Mouse (Mus musculus): ENCODE measurements around the gene Enox1.
"Not testable (repeated sequence)": the region's sequence is repeated elsewhere in the genome, so short reads cannot be mapped to it uniquely, and the experiment has no call there.

Enox1 gene

DNA sequence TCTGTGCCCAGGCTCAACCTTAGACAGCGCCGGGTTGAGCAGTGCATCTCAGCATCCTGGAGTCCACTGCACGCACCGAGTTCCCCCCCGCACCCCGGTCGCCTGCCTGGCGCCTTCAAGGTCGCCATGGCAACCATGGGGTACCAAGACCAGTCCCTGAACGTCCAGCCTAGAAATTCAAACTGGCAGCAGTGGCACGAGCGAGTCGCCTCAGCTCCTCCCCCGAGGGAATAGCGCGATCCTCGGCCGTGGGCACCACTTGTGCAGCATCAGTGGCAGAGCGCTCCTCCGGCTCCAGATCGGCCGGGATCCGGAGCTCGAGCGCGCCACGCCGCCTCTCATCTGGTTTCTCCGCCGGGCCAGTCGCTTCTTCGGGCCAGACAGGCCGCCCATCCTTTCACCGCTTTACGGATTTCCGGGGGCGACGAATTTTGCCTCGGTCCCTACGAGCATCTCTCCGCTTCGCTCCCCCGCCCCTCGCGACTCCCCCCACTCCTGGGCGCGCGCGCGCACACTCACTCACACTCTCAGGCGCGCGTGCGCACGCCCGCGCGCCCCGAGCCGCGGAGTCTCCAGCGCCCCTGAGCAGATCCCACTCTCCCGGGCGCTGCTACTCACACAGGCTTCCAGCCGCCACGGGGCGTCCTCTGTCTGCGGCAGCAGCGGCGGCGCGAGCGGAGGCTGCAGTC lies at the start of gene Enox1:
Gene Enox1, plus strand, starts transcription at position 542 of the 689 bp plus-strand sequence.
- peak; percentile 81 for DNase-seq (ENCODE audit: low read depth, low spot score)

- DNase-seq (ENCODE audit: low read depth, low spot score): not testable (repeated sequence)
Measured at GRCm38 (mm10) chr14:77110622-77111021, 45.9 kb upstream of the Enox1 start.

GRCm38 (mm10) chr14:77130612-77131011 lies 26.0 kb upstream of the Enox1 start:
- no peak for DNase-seq (ENCODE audit: low read depth, low spot score)

DNA sequence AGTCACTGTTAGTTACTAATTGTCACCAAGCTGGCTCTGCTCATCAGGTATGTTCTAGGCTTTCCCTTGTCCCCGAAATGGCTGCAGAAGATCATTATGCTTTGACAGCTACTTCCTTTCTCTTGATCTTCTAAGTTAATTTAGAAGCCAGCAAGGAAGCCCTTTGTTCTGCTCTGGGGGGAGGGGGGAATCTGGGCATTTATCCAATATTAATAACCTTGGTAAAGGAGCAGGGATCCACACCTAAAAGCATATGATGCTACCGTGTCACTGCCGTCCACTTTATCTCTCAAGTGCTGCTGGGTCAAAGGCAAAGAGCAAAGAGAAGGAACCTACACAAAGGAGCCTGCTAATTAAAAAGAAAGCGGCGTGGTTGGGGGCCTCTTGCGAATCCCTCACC lies 19.6 kb upstream of the Enox1 start:
- DNase-seq (ENCODE audit: low read depth, low spot score): no peak

DNA sequence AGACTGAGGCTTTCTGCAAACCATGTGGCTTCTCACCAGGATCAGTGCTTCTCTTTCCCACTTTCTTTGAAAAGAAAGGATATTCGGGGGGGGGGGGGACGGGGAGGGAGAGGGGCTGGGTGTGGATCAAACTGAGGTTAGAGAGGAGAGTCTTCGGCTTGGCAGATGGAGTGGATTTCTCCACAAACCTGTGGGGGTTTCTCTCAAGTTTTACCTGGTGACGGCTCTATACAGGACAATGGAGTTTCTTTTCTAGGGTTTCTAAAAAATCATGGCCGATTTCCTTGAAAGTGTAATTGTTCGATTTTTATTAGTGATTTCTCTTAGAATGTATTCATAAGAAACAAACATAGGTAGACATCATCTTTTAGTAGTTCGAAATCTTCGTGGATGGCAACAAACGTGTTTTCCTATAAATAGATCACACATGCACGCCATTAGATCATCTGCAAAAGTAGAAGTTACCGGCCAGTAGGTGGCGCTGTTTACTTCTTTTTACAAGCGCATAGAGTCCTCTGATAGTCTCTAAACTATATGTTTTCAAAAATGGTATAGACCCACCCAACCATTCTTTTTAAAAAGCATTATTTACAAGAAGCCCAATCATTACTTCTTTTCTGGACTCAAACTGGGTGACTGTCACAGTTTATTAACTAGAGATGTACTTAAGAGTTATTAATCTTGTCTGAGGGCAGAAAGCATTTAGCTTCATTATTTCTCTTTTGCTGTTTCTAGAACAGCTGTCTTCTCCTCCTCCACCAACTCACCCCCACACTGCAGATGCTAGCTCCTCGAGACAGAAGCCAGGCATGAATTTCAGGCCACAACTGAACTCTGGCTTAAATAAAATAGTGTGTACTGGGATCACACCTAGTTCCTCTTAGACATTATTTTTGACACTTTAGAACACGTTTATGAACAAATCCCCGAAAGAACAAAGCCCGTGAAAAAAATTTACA lies 15.0 kb upstream of the Enox1 start:
- DNase-seq (ENCODE audit: low read depth, low spot score): peak; percentile 78

DNA sequence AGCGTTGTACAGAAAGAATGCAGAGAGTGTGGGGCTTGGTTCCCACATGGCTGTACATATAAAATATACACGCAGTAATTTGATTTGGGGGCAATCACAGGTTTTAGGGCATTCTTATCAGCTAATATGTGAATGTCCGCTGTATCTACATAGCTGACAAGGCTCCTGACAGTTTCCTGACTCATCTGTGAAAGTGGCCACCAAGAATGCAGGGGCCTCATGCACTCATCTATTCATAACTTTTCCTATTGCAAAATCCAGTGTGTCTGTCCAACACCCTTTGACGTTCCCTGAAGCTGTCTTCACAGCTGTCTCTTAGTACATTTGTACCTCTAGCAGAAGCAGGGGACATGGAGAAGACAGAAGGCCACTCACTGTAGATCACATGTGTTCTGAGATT lies 11.5 kb upstream of the Enox1 start:
- DNase-seq (ENCODE audit: low read depth, low spot score): no peak

DNA sequence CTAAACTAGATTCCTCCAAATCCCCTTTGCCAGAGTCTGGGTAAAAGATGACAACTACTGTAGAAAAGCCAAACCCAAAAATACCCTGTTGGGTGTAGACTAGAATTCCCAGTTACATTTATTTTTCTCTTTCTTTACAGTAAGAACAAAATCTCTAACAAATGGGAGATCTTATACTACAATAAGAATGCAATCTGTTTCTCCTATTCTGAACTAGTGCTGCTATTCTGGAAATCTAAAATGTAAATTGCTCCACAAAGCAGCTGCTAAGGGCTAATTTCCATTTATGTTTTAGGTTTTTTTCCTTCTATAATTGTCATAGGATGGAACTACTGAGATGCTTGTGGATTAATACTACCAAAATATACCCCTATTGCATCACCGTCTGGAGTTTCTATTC lies 8.9 kb upstream of the Enox1 start:
- no peak for DNase-seq (ENCODE audit: low read depth, low spot score)

DNA sequence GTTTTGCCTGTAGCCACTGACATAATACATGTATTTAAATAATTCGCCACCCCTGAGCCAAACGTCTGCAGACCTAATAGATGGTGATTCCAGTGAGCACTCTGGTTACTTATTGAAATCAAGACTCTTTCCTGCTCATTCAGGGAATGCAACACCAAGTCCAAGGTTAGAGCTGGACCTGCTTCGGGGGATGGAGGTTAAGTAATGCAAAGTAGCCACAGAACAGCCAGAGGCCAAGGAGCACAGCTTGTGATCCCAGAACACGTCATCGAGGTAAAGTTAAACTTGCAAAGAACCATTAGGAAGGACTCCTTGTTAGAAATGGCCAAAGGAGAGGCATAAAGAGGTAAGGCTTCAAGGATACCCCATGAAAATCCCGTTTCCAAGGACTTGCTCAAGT lies 6.0 kb upstream of the Enox1 start:
- DNase-seq (ENCODE audit: low read depth, low spot score): peak; percentile 38

DNA sequence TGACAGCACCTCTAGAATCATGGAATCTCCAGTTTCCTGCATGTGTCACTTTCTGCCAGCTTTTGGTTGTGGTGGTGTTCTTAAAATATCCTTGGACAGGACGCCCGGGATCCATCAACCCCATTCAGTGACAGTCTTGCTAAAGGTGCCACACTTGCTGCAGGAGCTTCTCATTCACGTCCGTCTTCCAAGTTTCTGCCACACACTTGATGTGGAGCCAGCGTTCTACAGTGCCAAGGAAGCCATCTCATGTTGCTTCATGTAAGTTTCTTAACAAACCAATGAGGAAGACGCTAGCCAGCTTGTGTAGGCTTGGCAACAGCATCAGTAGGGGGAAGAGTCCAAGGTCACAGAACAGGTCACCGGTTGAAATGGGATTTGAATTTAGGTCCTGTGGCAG lies 5.1 kb upstream of the Enox1 start:
- DNase-seq (ENCODE audit: low read depth, low spot score): no peak

DNA sequence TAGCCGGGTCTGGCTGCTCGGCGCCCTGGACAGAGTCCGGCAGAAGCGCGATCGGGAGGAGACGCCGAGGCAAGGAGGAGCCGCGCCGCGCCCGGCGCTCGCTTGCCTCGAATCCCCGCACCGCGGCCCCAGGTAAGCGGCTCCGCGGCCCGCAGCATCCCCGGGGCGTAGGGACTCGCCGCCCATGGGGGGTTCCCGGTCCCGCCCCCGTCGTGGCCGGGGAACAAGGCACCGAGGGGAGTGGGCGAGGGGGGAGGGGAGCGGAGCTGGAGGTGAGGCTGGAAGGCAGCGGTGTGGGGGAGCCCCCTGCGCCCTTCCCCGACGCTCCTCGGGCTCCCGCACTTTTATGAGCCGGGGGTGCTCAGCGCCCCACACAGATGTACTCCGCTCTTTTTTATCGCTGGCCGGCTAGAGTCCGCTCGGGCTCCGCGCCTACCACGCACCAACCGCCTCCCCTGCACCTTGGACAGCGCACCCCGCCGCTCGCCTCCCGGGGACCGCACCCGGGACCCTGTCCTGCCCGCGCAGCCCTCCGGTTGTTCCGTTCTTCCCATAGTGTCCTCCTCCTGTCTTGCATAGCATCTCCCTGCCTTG lies 445 bp downstream of the Enox1 start:
- peak; percentile 11 for DNase-seq (ENCODE audit: low read depth, low spot score)

DNA sequence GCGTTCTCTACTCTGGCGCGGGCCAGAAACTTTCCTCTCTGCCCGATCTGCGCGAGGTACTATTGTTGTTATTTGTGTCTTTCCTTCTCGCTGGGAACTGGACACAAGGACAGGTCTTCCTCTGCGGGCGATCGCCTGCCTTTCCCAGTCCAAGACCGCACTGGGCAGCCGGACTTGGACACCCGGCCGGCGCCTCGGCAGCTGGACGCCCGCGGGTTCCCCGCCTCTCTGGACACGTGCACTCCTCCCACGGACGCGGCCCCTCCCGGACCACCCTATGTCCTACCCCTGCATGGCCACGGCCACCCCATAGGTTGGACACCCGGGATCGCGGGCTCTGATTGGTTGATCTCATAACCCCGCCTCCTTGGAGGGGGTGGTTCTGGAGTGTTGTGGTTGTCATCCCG lies 945 bp downstream of the Enox1 start:
- DNase-seq (ENCODE audit: low read depth, low spot score): peak; percentile 52

DNA sequence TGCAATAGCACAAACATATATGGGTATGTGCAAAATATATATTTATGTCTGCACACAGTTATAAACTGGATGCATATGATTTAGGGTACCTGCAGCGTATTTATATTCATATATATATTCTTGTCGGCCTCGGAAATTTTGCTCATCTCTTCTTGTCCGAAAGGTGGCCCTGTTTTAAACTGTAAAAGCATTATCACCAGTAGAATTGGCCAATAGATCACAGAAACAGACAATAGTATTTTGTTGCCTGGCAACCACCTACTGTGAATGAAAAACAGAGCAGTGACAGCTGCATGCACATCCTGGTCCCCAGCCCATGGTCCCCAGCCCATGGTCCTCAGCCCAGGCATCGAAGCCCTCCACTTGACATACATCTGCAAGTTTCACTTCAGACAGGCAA lies 2.8 kb downstream of the Enox1 start:
- DNase-seq (ENCODE audit: low read depth, low spot score): no peak

DNA sequence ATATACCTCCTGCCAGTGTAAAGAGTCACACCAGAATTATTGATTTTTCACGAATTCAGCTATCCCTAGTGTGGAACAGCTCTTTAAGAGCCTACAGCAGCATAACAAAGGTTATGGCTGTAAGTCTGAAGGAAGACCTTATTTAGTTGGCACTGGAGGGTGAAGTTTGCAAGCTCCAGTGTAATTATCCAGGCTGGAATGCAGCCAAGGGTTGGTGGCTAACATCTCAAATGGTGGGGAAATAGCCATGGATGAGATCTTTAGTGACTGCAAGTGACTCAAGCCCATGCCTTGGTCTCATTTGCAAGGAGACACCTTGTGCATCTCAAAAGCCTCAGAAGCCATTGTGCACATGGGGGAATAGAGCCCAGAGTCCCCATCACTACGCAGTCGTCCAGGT lies 5.9 kb downstream of the Enox1 start:
- no peak for DNase-seq (ENCODE audit: low read depth, low spot score)

DNA sequence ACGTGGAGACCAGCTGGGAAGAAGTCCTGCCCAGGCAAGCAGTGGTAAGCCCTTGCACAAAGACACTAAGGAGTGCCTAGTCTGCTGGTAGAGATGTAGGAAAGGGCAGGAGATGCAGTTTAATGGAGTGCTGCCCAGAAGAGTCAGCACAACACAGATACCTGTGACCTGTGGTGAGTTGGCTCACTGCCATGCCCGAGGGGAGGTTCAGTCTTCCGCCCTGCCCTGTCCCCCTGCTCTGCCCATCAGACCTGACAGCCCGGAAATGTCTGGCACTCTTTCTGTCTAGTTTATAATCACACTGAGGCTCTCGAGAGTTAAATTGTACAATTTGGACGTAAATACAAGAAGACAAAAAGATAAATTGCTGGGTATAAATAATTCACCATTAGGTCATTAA lies 7.8 kb downstream of the Enox1 start:
- DNase-seq (ENCODE audit: low read depth, low spot score): no peak

DNA sequence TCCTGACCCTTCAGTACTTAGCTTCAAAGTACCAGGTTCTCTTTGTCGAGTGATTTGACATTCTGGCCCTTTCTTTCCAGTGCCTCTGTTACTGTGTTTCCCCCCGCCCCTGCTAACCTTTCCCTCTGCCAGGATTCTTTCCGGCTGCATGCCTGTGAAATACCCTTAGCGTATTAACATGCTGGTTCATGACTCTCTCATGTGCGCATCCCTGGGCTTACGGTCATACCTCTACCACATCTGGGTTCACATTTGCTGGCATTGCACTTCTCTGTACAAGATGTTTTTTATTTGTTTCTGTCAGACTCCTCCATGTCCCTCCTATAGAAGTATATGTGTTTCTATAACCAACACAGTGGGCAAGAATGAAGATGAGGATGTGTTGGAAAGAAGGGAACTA lies 11.6 kb downstream of the Enox1 start:
- DNase-seq (ENCODE audit: low read depth, low spot score): no peak

- no peak for DNase-seq (ENCODE audit: low read depth, low spot score)
Measured at GRCm38 (mm10) chr14:77174491-77174890, 17.9 kb downstream of the Enox1 start.

- DNase-seq (ENCODE audit: low read depth, low spot score): no peak
Measured at GRCm38 (mm10) chr14:77174931-77175330, 18.4 kb downstream of the Enox1 start.

- no peak for DNase-seq (ENCODE audit: low read depth, low spot score)
Measured at GRCm38 (mm10) chr14:77180241-77180640, 23.7 kb downstream of the Enox1 start.

GRCm38 (mm10) chr14:77180753-77181374 lies 24.3 kb downstream of the Enox1 start:
- DNase-seq (ENCODE audit: low read depth, low spot score): no peak

GRCm38 (mm10) chr14:77183491-77183890 lies 26.9 kb downstream of the Enox1 start:
- DNase-seq (ENCODE audit: low read depth, low spot score): no peak

GRCm38 (mm10) chr14:77190158-77190557 lies 33.6 kb downstream of the Enox1 start:
- no peak for DNase-seq (ENCODE audit: low read depth, low spot score)

Measured in ES-CJ7 (cell line).